Mouse (Mus musculus) cortical plate, adult 2 months (tissue): ENCODE results near the gene Arhgap17.
A peak's percentile ranks its signal among the peaks of the same experiment; 100 is the strongest.

Source experiments
- CTCF ChIP-seq: fragments of 200-500 bp; IDR thresholded peaks from 2 replicates; pipeline ENCODE4 v1.5.1; 2011; ENCODE audit warnings: mild to moderate bottlenecking, control low read depth, low read length; ENCODE audit not compliant: insufficient read depth; ENCODE audit errors: extremely low read depth
- POLR2A ChIP-seq: fragments of 200-500 bp; IDR thresholded peaks from 2 replicates; pipeline ENCODE4 v1.6.1; 2011; ENCODE audit warnings: mild to moderate bottlenecking, low read length, control low read depth; ENCODE audit not compliant: insufficient read depth; ENCODE audit errors: extremely low read depth

GRCm38 (mm10) chr7:123377443-123378400 lies 8.0 kb upstream of the Arhgap17 start:
- TF ChIP-seq CTCF (no peak), POLR2A (peak; percentile 94)
